In genomic region chr11:74638791-74639411, GRCm38 (mm10) we compare ENCODE assay signal across 7 mouse cellular contexts. TPM values are rescaled to one million over a fixed set of nuclear protein-coding genes. Genes with fewer than 3 reads are reported as not detected.
DNase-seq lines count a peak whose midpoint lies in the region; ATAC-seq and TF ChIP-seq lines count a peak whose summit lies in the region.

No protein-coding gene starts in this region.

- ATAC-seq in neural tube, embryonic 11.5 days (ENCODE audit: insufficient read depth, low FRiP score, low TSS enrichment), result peak; percentile 9; the same call in 1 of the 2 replicates
- peak; percentile 33; the same call in 1 of the 2 replicates for ATAC-seq in forebrain, embryonic 13.5 days
- no peak; the same call in 1 of the 2 replicates for ATAC-seq in limb, embryonic 14.5 days (ENCODE audit: low FRiP score, low read depth)
- peak; percentile 41 for ATAC-seq in neural tube, embryonic 13.5 days (ENCODE audit: low read depth)

- H3K4me3 ChIP-seq in neural tube, embryonic 11.5 days (ENCODE audit: low read depth, low read length), result peak overlapping the region; percentile 68
- peak overlapping the region; percentile 69 for H3K4me3 ChIP-seq in forebrain, embryonic 13.5 days
- H3K4me3 ChIP-seq in limb, embryonic 14.5 days (replicated peaks; ENCODE audit: low read length), result peak overlapping the region; percentile 76
- H3K4me3 ChIP-seq in neural tube, embryonic 13.5 days, result peak overlapping the region; percentile 68

- H3K9ac ChIP-seq in neural tube, embryonic 11.5 days (ENCODE audit: low read length), result peak overlapping the region; percentile 77
- H3K9ac ChIP-seq in forebrain, embryonic 13.5 days, result peak overlapping the region; percentile 87
- peak overlapping the region; percentile 90 for H3K9ac ChIP-seq in limb, embryonic 14.5 days (ENCODE audit: low read depth, low read length, severe bottlenecking)
- H3K9ac ChIP-seq in neural tube, embryonic 13.5 days, result peak overlapping the region; percentile 93

- H3K27me3 ChIP-seq in neural tube, embryonic 11.5 days (ENCODE audit: control insufficient read depth, insufficient read depth, low read length), result peaks cover 2% of the 10 kb centered on the region
- H3K27me3 ChIP-seq in forebrain, embryonic 13.5 days, result peaks cover 21% of the 10 kb centered on the region
- no peaks in the 10 kb centered on the region for H3K27me3 ChIP-seq in limb, embryonic 14.5 days (ENCODE audit: control insufficient read depth, insufficient read depth, low read length)
- H3K27me3 ChIP-seq in neural tube, embryonic 13.5 days, result peaks cover 35% of the 10 kb centered on the region

- no peaks in the 10 kb centered on the region for H3K36me3 ChIP-seq in neural tube, embryonic 11.5 days (ENCODE audit: control insufficient read depth, insufficient read depth, low read length)
- no peaks in the 10 kb centered on the region for H3K36me3 ChIP-seq in forebrain, embryonic 13.5 days (ENCODE audit: poor library complexity, severe bottlenecking)
- H3K36me3 ChIP-seq in limb, embryonic 14.5 days (ENCODE audit: control insufficient read depth, insufficient read depth, low read length), result no peaks in the 10 kb centered on the region
- 0 out of 2 replicates have a peak, but pooled peaks cover 3% of the 10 kb centered on the region for H3K36me3 ChIP-seq in neural tube, embryonic 13.5 days

- WGBS in neural tube, embryonic 11.5 days, result 13% methylated on average over 9 of the region's 9 CpGs
- WGBS in forebrain, embryonic 13.5 days, result 8% methylated on average over 9 of the region's 9 CpGs
- WGBS in limb, embryonic 14.5 days, result 7% methylated on average over 9 of the region's 9 CpGs
- WGBS in neural tube, embryonic 13.5 days, result 13% methylated on average over 9 of the region's 9 CpGs

- peaks cover 3% of the 10 kb centered on the region; the same call in 1 of the 2 replicates for H3K4me1 ChIP-seq in neural tube, embryonic 11.5 days (ENCODE audit: control insufficient read depth, insufficient read depth, low read length)
- peaks cover 16% of the 10 kb centered on the region for H3K4me1 ChIP-seq in forebrain, embryonic 13.5 days
- peaks cover 14% of the 10 kb centered on the region for H3K4me1 ChIP-seq in limb, embryonic 14.5 days (ENCODE audit: control insufficient read depth, insufficient read depth, low read length)
- H3K4me1 ChIP-seq in neural tube, embryonic 13.5 days (replicated peaks), result peaks cover 24% of the 10 kb centered on the region

- TF ChIP-seq POLR2A in limb, embryonic 14.5 days (IDR thresholded peaks at IDR 0.05; ENCODE audit: borderline replicate concordance, extremely low read depth, insufficient read depth, insufficient read length), result no peak

- 0 out of 2 replicates have a peak overlapping the region, but pooled peaks have one; percentile 11 for H3K27ac ChIP-seq in neural tube, embryonic 11.5 days (ENCODE audit: low read depth, low read length)
- H3K27ac ChIP-seq in forebrain, embryonic 13.5 days, result peak overlapping the region; percentile 92
- H3K27ac ChIP-seq in limb, embryonic 14.5 days (replicated peaks; ENCODE audit: low read depth, low read length), result peak overlapping the region; percentile 84; the same call in 1 of the 2 replicates
- peak overlapping the region; percentile 95 for H3K27ac ChIP-seq in neural tube, embryonic 13.5 days (replicated peaks)

- intact Hi-C loops in left cerebral cortex, postnatal 14 days (cut with DNase I), result no loop called here

- H3K4me2 ChIP-seq in neural tube, embryonic 11.5 days (ENCODE audit: low read depth), result peak overlapping the region; percentile 77
- peak overlapping the region; percentile 92 for H3K4me2 ChIP-seq in forebrain, embryonic 13.5 days
- peak overlapping the region; percentile 92 for H3K4me2 ChIP-seq in limb, embryonic 14.5 days (replicated peaks; ENCODE audit: low read depth, low read length, severe bottlenecking)
- peak overlapping the region; percentile 85 for H3K4me2 ChIP-seq in neural tube, embryonic 13.5 days

- no peak for DNase-seq in neural tube, embryonic 11.5 days (ENCODE audit: low spot score)
- DNase-seq in neural tube, embryonic 10.5 days (ENCODE audit: extremely low spot score, low spot score), result no peak
- DNase-seq in limb, embryonic 14.5 days (ENCODE audit: low spot score), result no peak
- no peak for DNase-seq in urinary bladder, postnatal 10 days (ENCODE audit: low spot score)
- no peak for DNase-seq in left cerebral cortex, postnatal 14 days (ENCODE audit: low spot score in 2 of 2)

- H3K9me3 ChIP-seq in neural tube, embryonic 11.5 days (ENCODE audit: control insufficient read depth, low read length), result no peaks in the 10 kb centered on the region
- no peaks in the 10 kb centered on the region for H3K9me3 ChIP-seq in forebrain, embryonic 13.5 days (replicated peaks)
- H3K9me3 ChIP-seq in limb, embryonic 14.5 days (ENCODE audit: control insufficient read depth, low read length), result no peaks in the 10 kb centered on the region
- no peaks in the 10 kb centered on the region for H3K9me3 ChIP-seq in neural tube, embryonic 13.5 days

RNA-seq across cellular contexts. Expression of gene Cluh, which starts 10.4 kb away (rescaled TPM):
- polyA plus RNA-seq in neural tube, embryonic 11.5 days (2014; fragmentation: Nextera tagmentation; extraction: Ambion mirVana), result 15.6 and 15.8 TPM in 2 replicates
- 9.3 and 11.8 TPM in 2 replicates for polyA plus RNA-seq in forebrain, embryonic 13.5 days (2015; fragmentation: Nextera tagmentation; extraction: Ambion mirVana)
- polyA plus RNA-seq in limb, embryonic 14.5 days (2012; rRNA removed), result 44.8 and 48.8 TPM in 2 replicates
- polyA plus RNA-seq in limb, embryonic 14.5 days (2014; fragmentation: Nextera tagmentation; extraction: Ambion mirVana), result 21.3 and 21.7 TPM in 2 replicates
- polyA plus RNA-seq in neural tube, embryonic 13.5 days (2015; fragmentation: Nextera tagmentation; extraction: Ambion mirVana), result 16.3 and 16.9 TPM in 2 replicates
- 10 to 100 TPM; 61.5 to 62.1 TPM for total RNA-seq in left cerebral cortex, postnatal 14 days (2021)

RNA-seq across cellular contexts. Expression of gene Ccdc92b, which starts 19.5 kb away (rescaled TPM):
- 1.9 TPM in 2 replicates for polyA plus RNA-seq in neural tube, embryonic 11.5 days (2014; fragmentation: Nextera tagmentation; extraction: Ambion mirVana)
- 1.1 TPM in 2 replicates for polyA plus RNA-seq in forebrain, embryonic 13.5 days (2015; fragmentation: Nextera tagmentation; extraction: Ambion mirVana)
- polyA plus RNA-seq in limb, embryonic 14.5 days (2012; rRNA removed), result 0.46 and 0.50 TPM in 2 replicates
- polyA plus RNA-seq in limb, embryonic 14.5 days (2014; fragmentation: Nextera tagmentation; extraction: Ambion mirVana), result 0.36 and 0.64 TPM in 2 replicates
- polyA plus RNA-seq in neural tube, embryonic 13.5 days (2015; fragmentation: Nextera tagmentation; extraction: Ambion mirVana), result 1.9 and 2.1 TPM in 2 replicates
- 10 to 100 TPM; 23.1 to 23.4 TPM for total RNA-seq in left cerebral cortex, postnatal 14 days (2021)

RNA-seq across cellular contexts. Expression of gene Rap1gap2, which starts 28.2 kb away (rescaled TPM):
- 2.7 and 3.3 TPM in 2 replicates for polyA plus RNA-seq in neural tube, embryonic 11.5 days (2014; fragmentation: Nextera tagmentation; extraction: Ambion mirVana)
- 4.0 and 6.2 TPM in 2 replicates for polyA plus RNA-seq in forebrain, embryonic 13.5 days (2015; fragmentation: Nextera tagmentation; extraction: Ambion mirVana)
- polyA plus RNA-seq in limb, embryonic 14.5 days (2012; rRNA removed), result 3.5 and 4.1 TPM in 2 replicates
- polyA plus RNA-seq in limb, embryonic 14.5 days (2014; fragmentation: Nextera tagmentation; extraction: Ambion mirVana), result 1.1 and 1.8 TPM in 2 replicates
- polyA plus RNA-seq in neural tube, embryonic 13.5 days (2015; fragmentation: Nextera tagmentation; extraction: Ambion mirVana), result 10.9 and 11.5 TPM in 2 replicates
- 100 to 1,000 TPM; 179 to 181 TPM for total RNA-seq in left cerebral cortex, postnatal 14 days (2021)

Comparison
In these comparisons a context has a peak if more than half of its experiments do, and no peak if none do; other contexts are left out.
1. H3K27ac ChIP-seq: peak in every context shown above with its lines; median percentile 95 in neural tube, embryonic 13.5 days; 92 in forebrain, embryonic 13.5 days; 84 in limb, embryonic 14.5 days; 11 in neural tube, embryonic 11.5 days.